Mouse (Mus musculus) gastrocnemius, adult 8-10 months (tissue): ENCODE data around the gene Polr3g. TPM values are rescaled to one million over a fixed set of nuclear protein-coding genes. Genes with fewer than 3 reads are reported as not detected.
"Not testable (repeated sequence)": the region's sequence is repeated elsewhere in the genome, so short reads cannot be mapped to it uniquely, and the experiment has no call there.

Source experiments
- DNase-seq, 2 experiments: peaks; one replicate each; pipeline ENCODE4 v3.0.0; 2022; ENCODE audit warnings: low spot score in 2 of 2
- total RNA-seq, 4 experiments: library from RNA; stranded (reverse); gene quantifications; 2 replicates each; pipeline ENCODE4 v1.2.4; 2022

Polr3g gene
- total RNA-seq, 4 experiments from 2014 or later: 1.6 to 4.2 (median 3.3) TPM

GRCm38 (mm10) chr13:81632720-81633415 lies 77.9 kb downstream of the Polr3g start, which contains the start of gene Adgrv1:
Gene Adgrv1, minus strand, starts transcription at chr13:81633154.
- peak in 1 of 2 experiments; percentile 3 for DNase-seq

DNA sequence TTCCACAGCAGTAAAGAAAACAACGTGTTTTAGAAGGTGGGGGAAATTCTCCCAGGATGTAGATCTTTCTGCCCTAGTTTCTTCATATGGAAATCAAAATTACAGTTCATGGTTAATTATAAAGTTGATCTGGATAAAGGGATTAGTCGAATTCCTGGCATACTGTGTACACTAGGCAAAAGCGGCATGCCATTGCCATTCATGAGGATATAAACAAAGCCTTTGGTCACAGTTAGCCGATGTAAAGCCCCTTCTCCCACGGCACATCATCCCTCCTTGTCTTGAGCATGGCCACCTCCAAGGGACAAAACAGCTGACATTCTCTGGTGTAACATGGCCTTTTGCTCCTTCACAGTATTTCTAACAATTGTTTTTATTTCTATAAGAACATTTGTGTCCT lies 80.2 kb downstream of the Polr3g start:
- no peak for DNase-seq

DNA sequence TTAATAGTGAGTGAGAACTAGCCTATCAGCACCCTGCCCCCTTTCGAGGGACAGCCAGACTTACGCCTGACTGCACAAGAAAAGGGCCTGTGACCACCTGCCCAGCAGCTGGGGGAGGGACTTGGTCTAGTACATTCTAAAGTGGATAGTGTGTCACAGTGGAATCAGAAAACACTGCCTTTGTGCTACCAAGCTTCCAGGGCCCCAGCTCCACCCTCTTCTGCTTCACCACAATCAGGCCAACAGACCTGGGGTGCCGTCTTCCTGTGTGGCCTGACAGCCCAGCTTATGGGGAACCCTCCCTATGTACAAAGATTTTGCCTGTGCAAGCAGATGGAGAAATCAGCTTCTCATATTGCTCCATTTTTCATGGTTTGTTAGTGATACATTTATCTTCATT lies 81.4 kb downstream of the Polr3g start:
- no peak for DNase-seq

GRCm38 (mm10) chr13:81628631-81629190 lies 82.1 kb downstream of the Polr3g start:
- DNase-seq: no peak

DNA sequence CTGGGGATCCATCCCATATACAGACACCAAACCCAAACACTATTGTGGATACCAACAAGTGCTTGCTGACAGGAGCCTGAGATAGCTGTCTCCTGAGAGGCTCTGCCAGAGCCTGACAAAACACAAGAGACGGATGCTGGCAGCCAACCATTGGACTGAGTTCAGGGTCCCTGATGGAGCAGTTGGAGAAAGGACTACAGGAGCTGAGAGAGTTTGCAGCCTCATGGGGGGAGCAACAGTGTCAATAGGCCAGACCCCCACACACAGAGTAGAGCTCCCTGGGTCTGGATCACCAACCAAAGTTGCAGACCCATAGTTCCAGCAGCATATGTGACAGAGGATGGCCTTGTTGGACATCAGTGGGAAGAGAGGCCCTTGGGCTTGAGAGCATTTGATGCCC lies 83.0 kb downstream of the Polr3g start:
- DNase-seq: not testable (repeated sequence)

Other genes with a start within 250 kb of the Polr3g start
- under 1 TPM in 1 of 4 experiments, not detected in 3; 0.19 TPM for gene Adgrv1, start 77.9 kb downstream of the Polr3g start, total RNA-seq
- 1 to 10 TPM; 6.3 to 10.0 (median 6.6) TPM for gene Lysmd3, start 53.4 kb downstream of the Polr3g start, total RNA-seq
- gene Mblac2, start 328 bp upstream of the Polr3g start, total RNA-seq: 1 to 10 TPM; 1.2 to 1.8 (median 1.4) TPM
- 10 to 100 TPM; 15.6 to 20.6 (median 18.8) TPM for gene Cetn3, start 72.1 kb upstream of the Polr3g start, total RNA-seq